8 mouse cellular contexts compared by ENCODE assay signal in genomic region chr4:150372631-150373041, GRCm38 (mm10).
DNase-seq lines count a peak whose midpoint lies in the region; ATAC-seq and TF ChIP-seq lines count a peak whose summit lies in the region.

No protein-coding gene starts in this region.

- H3K27me3 ChIP-seq in G1E (ENCODE audit: insufficient read depth, low read length), result no peaks in the 10 kb centered on the region
- no peaks in the 10 kb centered on the region for H3K27me3 ChIP-seq in heart, postnatal 0 days (ENCODE audit: control insufficient read depth, insufficient read depth, low read length)
- no peaks in the 10 kb centered on the region for H3K27me3 ChIP-seq in midbrain, embryonic 11.5 days (ENCODE audit: control insufficient read depth, insufficient read depth, low read length)

- no peak overlapping the region for H3K9ac ChIP-seq in heart, postnatal 0 days (replicated peaks; ENCODE audit: low read depth, low read length)
- peak overlapping the region; percentile 80 for H3K9ac ChIP-seq in midbrain, embryonic 11.5 days (ENCODE audit: low read length)

- 16% methylated on average over 3 of the region's 3 CpGs for WGBS in heart, postnatal 0 days
- 3% methylated on average over 3 of the region's 3 CpGs for WGBS in midbrain, embryonic 11.5 days

- H3K4me3 ChIP-seq in gastrocnemius, adult 2 months, result peak overlapping the region; percentile 81; the same call in 1 of the 2 replicates
- H3K4me3 ChIP-seq in G1E (ENCODE audit: low read depth, low read length), result peak overlapping the region; percentile 76; the same call in 1 of the 2 replicates
- H3K4me3 ChIP-seq in heart, postnatal 0 days (ENCODE audit: low read depth, low read length), result peak overlapping the region; percentile 59
- H3K4me3 ChIP-seq in midbrain, embryonic 11.5 days (ENCODE audit: low read depth, low read length), result peak overlapping the region; percentile 45

- ATAC-seq in G1E (ENCODE audit: extremely low read depth, insufficient number of reproducible peaks, low FRiP score, poor library complexity, severe bottlenecking), result no peak
- no peak for ATAC-seq in heart, postnatal 0 days (ENCODE audit: insufficient read depth, low read depth)
- ATAC-seq in midbrain, embryonic 11.5 days (ENCODE audit: low FRiP score), result no peak

- no peak for DNase-seq in gastrocnemius, adult 2 months
- DNase-seq in gastrocnemius, postnatal 25 days, result no peak
- no peak for DNase-seq in G1E (ENCODE audit: low spot score)
- DNase-seq in heart, postnatal 0 days (ENCODE audit: low spot score), result no peak
- peak; percentile 93 for DNase-seq in midbrain, embryonic 11.5 days (ENCODE audit: low spot score, missing footprints)
- no peak for DNase-seq in urinary bladder, postnatal 36 days (ENCODE audit: low spot score in 2 of 2)
- no peak for DNase-seq in left cerebral cortex, adult 9 months (ENCODE audit: low spot score in 2 of 2)
- no peak for DNase-seq in cerebellum, postnatal 25 days

- intact Hi-C loops in gastrocnemius, adult 2 months (cut with DNase I), result no loop called here

- peaks cover 55% of the 10 kb centered on the region for H3K4me1 ChIP-seq in G1E (ENCODE audit: insufficient read depth, low read depth, low read length)
- peaks cover 39% of the 10 kb centered on the region for H3K4me1 ChIP-seq in heart, postnatal 0 days (ENCODE audit: control insufficient read depth, insufficient read depth)
- H3K4me1 ChIP-seq in midbrain, embryonic 11.5 days (ENCODE audit: control insufficient read depth, insufficient read depth, low read length), result peaks cover 50% of the 10 kb centered on the region

- peak overlapping the region; percentile 96 for H3K4me2 ChIP-seq in heart, postnatal 0 days (ENCODE audit: low read depth, low read length)
- H3K4me2 ChIP-seq in midbrain, embryonic 11.5 days, result peak overlapping the region; percentile 81

- no peak overlapping the region; the same call in 1 of the 2 replicates for H3K27ac ChIP-seq in gastrocnemius, adult 2 months
- peak overlapping the region; percentile 71 for H3K27ac ChIP-seq in heart, postnatal 0 days (ENCODE audit: low read depth)
- peak overlapping the region; percentile 89; the same call in 1 of the 2 replicates for H3K27ac ChIP-seq in midbrain, embryonic 11.5 days (ENCODE audit: low read depth, low read length)

- peaks cover 7% of the 10 kb centered on the region for H3K36me3 ChIP-seq in G1E (replicated peaks)
- H3K36me3 ChIP-seq in heart, postnatal 0 days (replicated peaks; ENCODE audit: control insufficient read depth, insufficient read depth, low read length), result no peaks in the 10 kb centered on the region
- no peaks in the 10 kb centered on the region for H3K36me3 ChIP-seq in midbrain, embryonic 11.5 days (ENCODE audit: control insufficient read depth, insufficient read depth, low read length)

- H3K9me3 ChIP-seq in G1E (replicated peaks), result no peaks in the 10 kb centered on the region
- H3K9me3 ChIP-seq in heart, postnatal 0 days (replicated peaks; ENCODE audit: control insufficient read depth, low read length), result no peaks in the 10 kb centered on the region
- H3K9me3 ChIP-seq in midbrain, embryonic 11.5 days (ENCODE audit: control insufficient read depth, low read length), result no peaks in the 10 kb centered on the region

- no peak for TF ChIP-seq CTCF in gastrocnemius, adult 2 months (IDR thresholded peaks at IDR 0.05)
- no peak for TF ChIP-seq CTCF in G1E (IDR thresholded peaks at IDR 0.05; ENCODE audit: low read depth, low read length)
- TF ChIP-seq CTCF in heart, postnatal 0 days (IDR thresholded peaks at IDR 0.05; ENCODE audit: low read depth), result no peak

- TF ChIP-seq EP300 in heart, postnatal 0 days (IDR thresholded peaks at IDR 0.05; ENCODE audit: low read depth), result no peak
